In the genomic region with DNA sequence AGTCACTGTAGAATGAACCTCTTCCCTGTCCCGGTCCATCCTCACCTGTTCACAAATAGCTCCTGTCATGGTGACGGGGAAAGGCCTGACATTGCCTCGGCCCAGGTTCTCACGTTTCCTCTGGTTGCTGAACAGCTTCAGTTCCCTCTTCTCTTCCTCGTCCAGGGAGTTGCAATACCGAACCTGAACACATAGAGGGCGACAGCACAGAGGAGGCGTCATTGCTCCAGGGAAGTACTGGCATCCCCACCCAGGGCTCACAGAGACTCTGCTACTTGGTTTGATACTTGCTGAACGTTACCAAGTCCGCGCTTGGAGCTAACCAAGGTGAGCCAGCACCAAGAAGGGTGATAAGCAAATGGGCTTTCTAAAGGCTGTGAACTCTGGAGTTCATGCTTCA, we compare ENCODE assay signal across 10 mouse cellular contexts.
DNase-seq lines count a peak whose midpoint lies in the region; ATAC-seq and TF ChIP-seq lines count a peak whose summit lies in the region.
"Had no signal": no experiment of that assay in that cellular context is flagged by ENCODE, and none has a peak within 500 bp of the region (broad histone marks: within the 10 kb centered on the region; RNA-seq: fewer than 3 reads in every experiment).

No protein-coding gene starts in this region.

- no peaks in the 10 kb centered on the region for H3K9me3 ChIP-seq in kidney, embryonic 16.5 days (ENCODE audit: low read length)
- H3K9me3 ChIP-seq in ES-Bruce4 (replicated peaks; ENCODE audit: control insufficient read depth, insufficient read depth, low read length, poor library complexity, severe bottlenecking), result no peaks in the 10 kb centered on the region
- H3K9me3 ChIP-seq in intestine, embryonic 15.5 days, result no peaks in the 10 kb centered on the region
- H3K9me3 ChIP-seq: embryonic facial prominence, embryonic 13.5 days; neural tube, embryonic 13.5 days had no signal

- peak; percentile 5 for DNase-seq in kidney, adult 11 months
- DNase-seq in Patski (ENCODE audit: low read depth, low spot score), result no peak
- DNase-seq in lung, postnatal 4 days, result peak; percentile 43 to 63
- no peak for DNase-seq in thymus, postnatal 14 days

- POLR2A ChIA-PET in Patski (lab: Charles Lee), result no interaction called here

- no peaks in the 10 kb centered on the region for H3K36me3 ChIP-seq in kidney, embryonic 16.5 days (ENCODE audit: insufficient read depth, low read length)
- H3K36me3 ChIP-seq in ES-Bruce4 (ENCODE audit: control insufficient read depth, insufficient read depth, low read length, poor library complexity, severe bottlenecking), result no peaks in the 10 kb centered on the region
- H3K36me3 ChIP-seq in intestine, embryonic 15.5 days, result no peaks in the 10 kb centered on the region

- H3K4me3 ChIP-seq in kidney, embryonic 16.5 days (ENCODE audit: low read length), result no peak overlapping the region
- H3K4me3 ChIP-seq in ES-Bruce4 (ENCODE audit: low read depth, low read length), result no peak overlapping the region
- no peak overlapping the region for H3K4me3 ChIP-seq in intestine, embryonic 15.5 days (replicated peaks)
- H3K4me3 ChIP-seq: embryonic facial prominence, embryonic 13.5 days; neural tube, embryonic 13.5 days had no signal

- H3K9ac ChIP-seq in kidney, embryonic 16.5 days (replicated peaks; ENCODE audit: low read length), result no peak overlapping the region
- H3K9ac ChIP-seq in ES-Bruce4 (ENCODE audit: low read depth, poor library complexity, severe bottlenecking), result no peak overlapping the region
- no peak overlapping the region for H3K9ac ChIP-seq in intestine, embryonic 15.5 days
- H3K9ac ChIP-seq: embryonic facial prominence, embryonic 13.5 days; neural tube, embryonic 13.5 days had no signal

- ATAC-seq in kidney, embryonic 16.5 days (ENCODE audit: low FRiP score, low TSS enrichment), result no peak
- ATAC-seq in Patski, result no peak
- ATAC-seq in granulocyte monocyte progenitor cell, adult 5-6 weeks (replicated peaks; ENCODE audit: poor library complexity, severe bottlenecking), result peak; percentile 90
- no peak for ATAC-seq in intestine, embryonic 15.5 days

- H3K4me2 ChIP-seq in kidney, embryonic 16.5 days (replicated peaks; ENCODE audit: low read depth, low read length), result no peak overlapping the region
- no peak overlapping the region for H3K4me2 ChIP-seq in intestine, embryonic 15.5 days (replicated peaks)
- H3K4me2 ChIP-seq: embryonic facial prominence, embryonic 13.5 days; neural tube, embryonic 13.5 days had no signal

- TF ChIP-seq POLR2A in ES-Bruce4 (IDR thresholded peaks at IDR 0.05; ENCODE audit: insufficient read depth, low read length), result no peak

- CTCF ChIA-PET in Patski (lab: Charles Lee), result no interaction called here

- 46% methylated on average over 11 of the region's 11 CpGs for whole genome bisulfite sequencing in kidney, embryonic 16.5 days
- 54% methylated on average over 11 of the region's 11 CpGs for WGBS in intestine, embryonic 15.5 days

- in situ Hi-C loops in Patski (cut with MboI; ENCODE audit: low pct_unique_long_range_greater_than_20kb), result no loop called here

- TF ChIP-seq EP300 in ES-Bruce4 (IDR thresholded peaks at IDR 0.05; ENCODE audit: insufficient read depth, low read depth, low read length), result no peak

- TF ChIP-seq CTCF in ES-Bruce4 (IDR thresholded peaks at IDR 0.05; ENCODE audit: low read depth, low read length) (peak; percentile 69), Patski (IDR thresholded peaks at IDR 0.05) (peak; percentile 55)

- no peaks in the 10 kb centered on the region for H3K27me3 ChIP-seq in kidney, embryonic 16.5 days (ENCODE audit: insufficient read depth, low read length)
- H3K27me3 ChIP-seq in ES-Bruce4 (ENCODE audit: control insufficient read depth, insufficient read depth, low read length, poor library complexity, severe bottlenecking), result no peaks in the 10 kb centered on the region
- H3K27me3 ChIP-seq in Patski, result no peaks in the 10 kb centered on the region
- H3K27me3 ChIP-seq in intestine, embryonic 15.5 days (replicated peaks), result no peaks in the 10 kb centered on the region
- H3K27me3 ChIP-seq: embryonic facial prominence, embryonic 13.5 days; neural tube, embryonic 13.5 days had no signal

- no peaks in the 10 kb centered on the region for H3K4me1 ChIP-seq in kidney, embryonic 16.5 days (ENCODE audit: insufficient read depth, low read length)
- no peaks in the 10 kb centered on the region for H3K4me1 ChIP-seq in ES-Bruce4 (ENCODE audit: control insufficient read depth, insufficient read depth, low read length)
- no peaks in the 10 kb centered on the region for H3K4me1 ChIP-seq in intestine, embryonic 15.5 days (replicated peaks)

- H3K27ac ChIP-seq in kidney, embryonic 16.5 days (ENCODE audit: low read length), result no peak overlapping the region
- H3K27ac ChIP-seq in ES-Bruce4 (ENCODE audit: insufficient read depth, low read length), result no peak overlapping the region
- no peak overlapping the region for H3K27ac ChIP-seq in intestine, embryonic 15.5 days
- H3K27ac ChIP-seq: embryonic facial prominence, embryonic 13.5 days; neural tube, embryonic 13.5 days had no signal

Comparison
In these comparisons a context has a peak if more than half of its experiments do, and no peak if none do; other contexts are left out.
1. DNase-seq: peak in kidney, adult 11 months (single experiment) and lung, postnatal 4 days (2 of 2); none in Patski (single experiment) and thymus, postnatal 14 days (single experiment).